Mouse (Mus musculus) retina, adult 2 months (tissue): ENCODE data around the gene Trim71.

Experiments used
- DNase-seq: peaks from one replicate; pipeline ENCODE4 v3.0.0-alpha.2; 2012; ENCODE audit warnings: low read depth, low spot score

Trim71 gene

DNA sequence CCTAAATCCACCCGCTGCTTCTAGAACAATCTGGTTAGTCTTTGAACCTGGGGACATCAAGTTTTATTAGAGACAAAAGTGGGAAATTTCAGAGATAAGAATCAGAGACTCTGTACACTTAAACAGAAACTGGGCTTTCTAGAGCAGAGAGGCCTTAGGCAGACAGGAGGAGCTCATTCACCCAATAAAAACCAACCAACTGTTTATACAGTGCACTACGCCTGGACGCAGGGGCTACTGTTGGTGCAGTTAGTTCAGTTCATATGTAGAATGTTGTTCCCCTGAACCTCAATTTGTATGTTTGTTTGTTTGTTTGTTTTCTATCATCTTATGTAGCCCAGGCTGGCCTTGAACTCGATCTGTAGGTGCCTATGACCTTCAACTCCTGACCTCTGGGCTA, 77.4 kb downstream of the Trim71 start:
- no peak for DNase-seq

DNA sequence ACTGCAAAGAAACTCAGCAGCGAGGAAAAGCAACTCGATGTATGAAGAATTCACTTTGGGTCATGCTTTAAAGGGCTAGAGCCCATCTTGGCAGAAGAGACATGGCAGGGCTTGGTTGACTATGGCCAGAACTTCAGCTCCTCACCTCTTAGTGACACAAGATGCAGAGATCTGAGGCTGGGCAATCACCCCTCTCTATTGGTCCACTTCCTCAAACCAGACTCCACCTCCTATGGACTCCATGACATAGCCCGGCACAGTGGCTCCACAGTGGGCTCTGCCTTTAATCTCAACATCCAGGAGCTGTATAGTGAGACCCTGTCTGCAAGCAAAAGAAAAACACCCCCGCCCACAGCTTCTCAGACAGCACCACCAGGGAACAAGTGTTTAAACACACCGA, 79.4 kb downstream of the Trim71 start:
- no peak for DNase-seq

DNA sequence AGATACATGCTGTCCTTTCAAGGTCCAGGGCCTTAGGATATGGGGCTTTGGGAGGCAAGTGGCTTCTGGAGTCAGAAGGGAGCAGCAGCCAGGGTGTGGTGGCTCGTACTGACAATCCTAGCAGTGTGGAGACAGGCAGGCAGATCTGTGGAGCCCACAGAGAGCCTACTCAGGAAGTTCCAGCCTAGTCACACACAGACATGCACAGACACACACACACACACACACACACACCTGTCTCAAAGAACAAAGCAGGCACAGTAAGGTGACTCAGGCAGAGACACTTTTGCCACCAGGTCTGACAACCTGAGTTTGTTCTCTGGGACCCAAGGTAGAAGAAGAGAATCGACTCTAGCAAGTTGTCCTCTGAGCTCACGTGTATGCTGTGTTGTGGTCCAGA, 83.2 kb downstream of the Trim71 start:
- DNase-seq: no peak

DNA sequence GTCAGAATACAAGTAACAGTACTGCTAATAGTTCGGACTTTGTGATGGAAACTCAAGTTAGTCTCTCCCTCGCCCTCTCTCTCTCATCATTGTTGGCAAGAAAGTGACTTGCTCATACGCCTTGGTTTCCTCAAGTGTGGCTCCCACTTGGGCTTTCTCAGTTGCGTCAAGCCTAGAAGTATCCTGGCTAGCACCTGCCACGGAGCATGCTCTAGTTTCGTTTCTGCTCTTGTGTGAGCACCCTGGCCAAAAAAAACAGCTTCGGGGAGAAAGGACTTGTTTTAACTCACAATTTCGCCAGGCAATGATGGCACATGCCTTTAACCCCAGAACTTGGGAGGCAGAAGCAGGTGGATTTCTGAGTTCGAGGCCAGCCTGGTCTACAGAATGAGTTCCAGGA, 87.2 kb downstream of the Trim71 start:
- DNase-seq: no peak

DNA sequence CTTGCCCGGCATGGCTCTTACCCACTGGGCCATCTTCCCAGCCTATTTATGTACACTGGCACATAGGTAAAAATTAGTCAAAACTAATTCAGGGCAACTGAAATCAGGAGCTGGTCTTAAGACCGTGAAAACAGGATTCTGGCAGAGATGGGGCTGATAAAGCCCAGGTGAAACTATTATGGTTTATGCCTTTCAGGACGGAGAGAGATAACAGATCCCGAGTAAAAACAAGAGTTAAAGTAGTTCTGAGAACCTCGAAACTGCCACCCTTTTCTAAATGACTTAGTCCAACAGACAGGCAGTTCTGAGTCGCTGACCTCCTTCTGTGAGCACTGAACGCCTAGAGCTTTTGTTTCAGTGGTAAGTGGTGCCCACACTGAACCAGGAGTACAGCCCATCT, 92.3 kb downstream of the Trim71 start:
- no peak for DNase-seq

DNA sequence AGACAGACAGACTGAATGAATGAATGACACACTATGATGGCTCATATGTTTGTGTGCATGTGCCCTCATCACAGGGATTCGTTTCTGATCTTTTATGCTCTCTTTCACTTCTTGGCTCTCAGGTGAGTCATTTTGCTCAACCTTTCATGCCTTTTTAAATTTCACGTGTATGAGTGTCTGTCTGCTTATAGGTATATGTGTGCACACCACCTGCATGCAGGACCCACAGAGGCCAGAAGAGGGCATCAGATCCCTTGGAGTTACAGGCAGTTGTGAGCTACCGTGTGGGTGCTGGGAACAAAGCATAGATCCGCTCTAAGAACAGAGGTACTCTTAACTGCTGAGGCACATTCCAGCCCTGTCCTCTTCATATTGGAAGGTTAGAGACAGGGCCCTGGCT, 95.5 kb downstream of the Trim71 start:
- no peak for DNase-seq

DNA sequence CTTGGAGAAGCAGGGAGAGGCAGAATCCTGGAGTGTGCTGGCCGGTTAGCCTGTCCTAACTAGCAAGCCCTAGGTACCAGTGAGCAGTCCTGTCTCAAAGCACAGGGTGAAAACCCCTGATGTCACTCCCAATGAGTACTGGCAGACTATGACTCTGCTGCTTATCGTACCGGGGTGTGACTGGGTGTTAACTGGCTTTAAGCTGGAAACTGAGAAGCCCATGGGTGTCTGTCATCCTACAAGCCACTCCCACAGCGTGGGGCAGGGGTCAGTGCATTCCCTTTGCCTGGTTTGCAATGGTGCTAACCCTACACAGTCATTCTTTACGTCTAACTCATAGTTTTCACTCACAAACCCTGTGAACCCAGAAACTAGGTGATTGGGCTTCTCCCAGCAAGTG, 96.0 kb downstream of the Trim71 start:
- DNase-seq: no peak

DNA sequence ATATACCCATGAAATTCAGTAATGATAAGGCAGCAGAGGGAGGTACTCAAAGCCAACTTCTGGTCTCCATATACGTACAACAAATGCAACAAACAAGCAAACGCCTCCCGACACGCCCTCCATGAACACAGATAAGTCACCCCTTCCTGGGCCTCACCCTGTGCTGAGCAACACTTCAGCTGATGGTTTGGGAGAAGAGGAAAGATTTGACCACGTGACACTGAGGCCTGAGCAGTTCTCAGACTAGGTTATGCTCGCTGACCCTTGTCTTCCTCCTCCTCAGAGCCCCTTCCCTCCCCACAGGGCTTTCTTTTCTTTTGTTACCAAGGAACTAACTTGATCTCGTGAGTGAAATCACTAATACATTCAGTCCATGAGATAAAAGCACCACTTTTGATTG, 97.3 kb downstream of the Trim71 start:
- DNase-seq: no peak

DNA sequence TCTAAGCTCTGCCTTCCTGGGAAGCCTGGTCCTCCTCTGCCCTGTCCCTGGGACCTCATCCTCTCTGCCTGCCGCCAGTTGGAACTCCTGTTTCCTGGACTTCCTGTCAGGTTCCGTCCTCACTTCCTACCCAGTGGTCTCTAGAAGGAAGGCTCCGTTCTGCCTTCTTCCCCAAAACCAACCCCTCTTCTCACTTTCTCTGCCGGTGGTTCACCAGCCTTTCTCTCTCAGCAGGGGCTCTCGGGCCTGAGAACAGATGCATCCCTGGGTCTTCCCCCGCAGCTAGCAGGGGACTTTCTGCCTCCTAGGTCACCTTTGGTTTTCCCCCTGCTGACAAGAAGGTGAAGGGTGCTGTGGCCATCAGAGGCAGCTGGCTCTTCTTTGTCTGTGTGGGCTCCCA, 98.7 kb downstream of the Trim71 start:
- no peak for DNase-seq

DNA sequence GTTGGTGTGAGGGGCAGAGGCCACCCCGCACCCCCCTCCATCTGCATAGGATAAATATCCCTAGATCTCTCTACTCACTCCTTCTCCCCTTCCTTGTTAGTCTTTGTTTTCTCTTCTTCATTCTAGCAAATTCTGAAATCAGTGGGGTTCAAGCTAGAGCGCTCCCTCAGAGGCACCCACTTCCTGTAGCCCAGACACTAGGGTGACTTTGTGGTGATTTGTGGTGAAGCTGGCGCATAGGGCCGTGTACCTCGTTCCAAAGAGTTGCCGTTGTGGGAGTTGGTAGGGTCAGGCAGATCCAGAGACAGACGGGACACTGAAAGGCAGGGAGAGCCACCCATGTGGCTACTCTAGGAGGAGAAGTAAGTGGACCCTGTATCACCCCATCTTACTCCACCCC, 101.6 kb downstream of the Trim71 start:
- DNase-seq: no peak

DNA sequence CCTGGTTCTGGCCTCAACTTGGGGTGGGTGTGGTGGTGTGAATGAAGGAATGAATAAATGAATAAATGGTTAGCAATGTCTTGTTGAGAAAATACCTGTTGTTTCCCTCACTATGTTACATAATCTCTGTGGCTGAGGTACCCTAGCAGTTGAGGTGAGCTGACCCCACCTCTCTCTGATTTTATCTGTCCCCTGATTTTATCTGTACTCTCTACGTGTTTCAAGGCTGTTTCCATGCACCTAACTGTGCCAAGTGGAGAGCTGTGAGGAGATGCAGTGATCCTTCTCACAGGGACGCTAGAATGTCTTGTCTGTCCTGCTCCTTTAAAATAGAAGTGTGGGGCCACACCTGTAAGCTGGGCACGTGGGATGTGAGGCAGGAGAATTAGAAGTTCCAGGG, 105.7 kb downstream of the Trim71 start:
- no peak for DNase-seq
